Mouse (Mus musculus): ENCODE measurements around the gene Smg6.

Smg6 gene

DNA sequence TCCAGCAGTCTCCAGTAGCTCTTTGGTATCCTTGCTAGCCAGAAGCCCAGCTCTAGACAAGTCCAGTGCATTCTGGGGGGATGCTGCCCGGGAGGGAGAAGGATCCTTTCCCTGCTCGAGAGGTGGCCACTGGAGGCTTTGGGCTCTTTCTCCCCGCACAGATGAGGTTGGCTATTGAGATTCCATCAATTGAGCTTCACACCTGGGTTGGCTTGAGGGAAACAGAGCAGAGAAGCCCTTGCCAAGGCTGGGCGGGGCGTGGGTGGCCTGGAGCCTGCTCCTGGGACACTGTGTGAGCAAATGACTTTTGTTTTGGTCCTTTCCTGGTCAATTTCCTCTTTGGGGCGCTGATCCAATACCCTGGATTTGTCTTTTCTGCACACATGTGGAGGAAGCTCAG, 270.5 kb downstream of the Smg6 start:
- no peak for DNase-seq

GRCm38 (mm10) chr11:75197956-75198355, 272.3 kb downstream of the Smg6 start:
- DNase-seq: no peak

DNA sequence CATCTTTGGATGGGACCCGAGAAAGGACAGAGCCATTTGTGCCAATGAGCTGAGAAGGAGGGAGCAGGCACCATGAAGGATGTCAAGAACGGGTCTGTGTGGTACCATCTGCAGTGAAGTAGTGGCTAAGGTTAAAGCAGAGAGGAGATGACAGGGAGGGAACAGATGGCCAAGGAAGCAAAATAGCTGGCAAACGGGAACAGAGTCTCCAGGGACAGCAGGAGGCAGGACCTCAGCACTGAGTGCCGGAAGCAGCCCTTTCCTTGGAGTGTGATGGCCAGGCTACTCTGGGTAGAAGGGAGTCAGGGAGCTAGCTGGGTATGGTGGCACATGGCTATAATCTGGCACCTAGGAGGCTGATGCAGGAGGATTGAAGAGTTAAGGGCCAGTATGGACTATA, 273.2 kb downstream of the Smg6 start:
- DNase-seq: peak; percentile 66

DNA sequence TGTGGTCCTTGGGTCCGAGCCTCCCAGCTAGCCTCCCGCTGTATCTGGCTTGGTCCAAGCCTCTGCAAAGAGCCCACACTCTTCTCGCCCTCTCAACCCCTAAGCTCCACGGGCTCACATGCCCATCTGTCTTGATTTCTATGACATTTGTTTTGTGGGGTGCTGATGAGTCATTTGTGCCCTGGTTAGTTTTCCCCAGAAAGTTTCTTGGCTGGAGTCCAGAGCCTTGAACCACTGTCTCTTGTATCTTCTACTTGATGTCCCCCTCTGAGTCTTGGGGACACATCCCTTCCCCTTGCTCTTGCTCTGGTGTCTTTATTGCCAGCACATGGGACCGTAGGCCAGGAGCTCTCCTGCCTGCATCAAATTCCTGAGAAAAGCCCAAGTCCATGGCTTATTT, 274.3 kb downstream of the Smg6 start:
- DNase-seq: no peak

DNA sequence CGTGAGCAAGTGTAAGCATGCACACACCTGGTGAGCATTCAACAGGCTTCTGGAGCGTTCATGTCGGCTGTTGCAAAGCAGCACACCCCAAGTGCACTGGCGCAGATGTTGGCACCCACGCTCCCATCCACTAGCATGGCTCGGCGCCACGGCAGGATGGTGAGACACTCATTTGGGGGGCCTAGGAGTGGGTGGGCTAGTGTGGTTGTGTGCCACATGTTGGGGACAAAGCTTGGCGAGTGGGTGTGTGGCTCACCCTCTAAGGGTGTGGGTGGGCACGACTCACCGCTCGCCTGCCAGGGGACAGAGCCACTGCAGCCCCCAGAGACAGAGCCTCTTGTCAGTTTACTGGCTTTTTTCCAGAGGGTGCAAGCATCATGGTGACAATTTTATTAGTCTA, 275.3 kb downstream of the Smg6 start:
- DNase-seq: no peak

GRCm38 (mm10) chr11:75201721-75202120, 276.1 kb downstream of the Smg6 start:
- no peak for DNase-seq

- no peak for DNase-seq
Measured at GRCm38 (mm10) chr11:75203926-75204325, 278.3 kb downstream of the Smg6 start.

DNA sequence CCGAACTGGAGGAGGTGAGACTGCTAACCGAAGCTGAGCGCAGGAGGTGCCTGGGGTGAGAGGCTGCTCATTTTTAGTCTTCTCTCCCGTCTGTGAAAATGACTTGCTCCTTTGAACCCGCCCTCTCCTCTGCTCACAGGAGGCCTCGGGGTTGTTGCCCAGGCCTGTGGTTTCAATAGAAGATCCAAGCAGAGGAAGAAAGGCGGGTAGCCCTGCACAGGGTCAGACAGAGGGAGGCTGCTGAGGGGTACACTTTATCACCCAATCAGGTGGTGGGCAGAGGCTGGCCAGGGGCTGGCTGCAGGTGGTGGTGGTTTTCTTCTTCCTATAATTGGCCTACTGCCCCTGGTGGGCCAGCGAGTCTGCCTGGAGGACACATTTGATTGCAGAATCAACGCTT, 278.8 kb downstream of the Smg6 start:
- no peak for DNase-seq

DNA sequence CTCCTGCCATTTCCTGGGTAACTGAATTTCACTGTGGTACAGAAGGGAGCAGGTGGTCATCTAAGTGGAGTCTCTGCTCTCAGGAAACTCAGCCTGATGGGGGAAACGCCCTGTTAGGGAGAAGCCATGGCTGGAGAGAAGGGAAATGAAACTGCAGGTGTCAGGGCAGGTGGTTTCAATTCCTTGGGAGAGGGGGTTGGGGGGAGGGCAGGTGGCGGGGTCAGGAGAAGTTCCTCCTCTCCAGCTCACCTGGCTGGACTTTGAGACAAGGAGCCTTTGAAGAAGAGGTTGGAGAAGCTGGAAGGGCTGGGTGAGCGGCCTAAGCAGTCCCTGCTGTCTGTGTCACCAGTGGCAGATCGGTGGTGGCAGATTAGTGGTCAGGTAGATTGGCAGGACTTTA, 280.7 kb downstream of the Smg6 start:
- no peak for DNase-seq

DNA sequence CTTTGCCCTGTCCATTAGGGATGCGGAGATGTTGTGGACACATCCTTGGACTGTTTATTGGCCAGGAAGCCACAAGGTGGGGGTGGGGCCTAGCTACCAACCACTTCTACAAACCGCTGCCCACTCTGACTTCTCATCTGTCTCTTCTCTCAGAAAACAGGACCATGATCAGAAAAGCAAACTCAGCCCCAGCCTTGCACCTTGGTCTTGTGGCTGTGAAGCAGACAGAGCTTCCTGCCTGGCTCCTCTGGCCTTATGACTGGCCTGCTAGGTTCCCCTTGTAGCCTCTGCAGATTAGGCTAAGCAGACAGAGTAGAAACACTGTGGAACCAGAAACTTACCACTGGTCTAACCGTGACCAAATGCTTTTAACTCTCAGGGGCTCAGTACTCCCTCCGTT, 283.7 kb downstream of the Smg6 start:
- no peak for DNase-seq

GRCm38 (mm10) chr11:75210093-75210492, 284.5 kb downstream of the Smg6 start:
- DNase-seq: no peak

GRCm38 (mm10) chr11:75210755-75211154, 285.1 kb downstream of the Smg6 start:
- no peak for DNase-seq

- no peak for DNase-seq
Measured at GRCm38 (mm10) chr11:75212031-75212667, 286.5 kb downstream of the Smg6 start.

GRCm38 (mm10) chr11:75212876-75213275, 287.3 kb downstream of the Smg6 start:
- no peak for DNase-seq

- peak; percentile 70 for DNase-seq
Measured at GRCm38 (mm10) chr11:75213372-75214080, 287.9 kb downstream of the Smg6 start.

Measured in cerebellum, adult 11 months (tissue).